In genomic region chr15:74179287-74179830, GRCm38 (mm10) we compare ENCODE assay signal across 14 mouse cellular contexts.
DNase-seq lines count a peak whose midpoint lies in the region; ATAC-seq lines count a peak whose summit lies in the region.
"Had no signal": no experiment of that assay in that cellular context is flagged by ENCODE, and none has a peak within 500 bp of the region (broad histone marks: within the 10 kb centered on the region; RNA-seq: fewer than 3 reads in every experiment).

No protein-coding gene starts in this region.

- H3K9ac ChIP-seq in midbrain, embryonic 14.5 days (replicated peaks; ENCODE audit: low read length): no peak overlapping the region; the same call in 1 of the 2 replicates
- H3K9ac ChIP-seq in liver, embryonic 11.5 days (ENCODE audit: low read depth, low read length): no peak overlapping the region
- H3K9ac ChIP-seq: heart, embryonic 13.5 days; limb, embryonic 13.5 days; liver, postnatal 0 days had no signal

- peaks cover 37% of the 10 kb centered on the region for H3K4me1 ChIP-seq in midbrain, embryonic 14.5 days (ENCODE audit: control insufficient read depth, insufficient read depth, low read length)
- no peaks in the 10 kb centered on the region for H3K4me1 ChIP-seq in liver, embryonic 11.5 days (replicated peaks; ENCODE audit: control insufficient read depth, insufficient read depth, low read length)
- H3K4me1 ChIP-seq: heart, embryonic 13.5 days; limb, embryonic 13.5 days had no signal

- WGBS in midbrain, embryonic 14.5 days: 16% methylated on average over 8 of the region's 8 CpGs
- WGBS in liver, embryonic 11.5 days: 37% methylated on average over 8 of the region's 8 CpGs

- ATAC-seq in frontal cortex, adult (ENCODE audit: low TSS enrichment): peak; percentile 29; the same call in 1 of the 2 replicates
- 0 out of 2 replicates have a peak, but pooled peaks have one; percentile 30 for ATAC-seq in granulocyte monocyte progenitor cell, adult 5-6 weeks (replicated peaks; ENCODE audit: poor library complexity, severe bottlenecking)
- ATAC-seq in midbrain, embryonic 14.5 days (ENCODE audit: low FRiP score, low TSS enrichment): no peak
- ATAC-seq in liver, embryonic 11.5 days (replicated peaks; ENCODE audit: low FRiP score): no peak
- ATAC-seq: intestine, postnatal 0 days; liver, postnatal 0 days had no signal

- peak overlapping the region; percentile 56 for H3K27ac ChIP-seq in midbrain, embryonic 14.5 days (replicated peaks; ENCODE audit: low read depth, low read length)
- no peak overlapping the region for H3K27ac ChIP-seq in liver, embryonic 11.5 days (ENCODE audit: low read depth, low read length)
- H3K27ac ChIP-seq: heart, embryonic 13.5 days; limb, embryonic 13.5 days had no signal

- H3K27me3 ChIP-seq in midbrain, embryonic 14.5 days (ENCODE audit: control insufficient read depth, insufficient read depth, low read length): no peaks in the 10 kb centered on the region
- H3K27me3 ChIP-seq in liver, embryonic 11.5 days (replicated peaks; ENCODE audit: control insufficient read depth, insufficient read depth, low read length): no peaks in the 10 kb centered on the region

- no peak overlapping the region for H3K4me2 ChIP-seq in midbrain, embryonic 14.5 days (ENCODE audit: low read length)
- no peak overlapping the region for H3K4me2 ChIP-seq in liver, embryonic 11.5 days
- H3K4me2 ChIP-seq: heart, embryonic 13.5 days; limb, embryonic 13.5 days had no signal

- H3K4me3 ChIP-seq in midbrain, embryonic 14.5 days (replicated peaks; ENCODE audit: low read depth, low read length): no peak overlapping the region
- H3K4me3 ChIP-seq in liver, embryonic 11.5 days (ENCODE audit: low read depth, low read length): no peak overlapping the region
- H3K4me3 ChIP-seq: heart, embryonic 13.5 days; limb, embryonic 13.5 days had no signal

- no peak for DNase-seq in frontal cortex, adult 2 months (ENCODE audit: extremely low spot score in 1 of 2, low spot score in 1 of 2)
- peak; percentile 65 for DNase-seq in Muller cell, postnatal 12 days (ENCODE audit: inconsistent ontology term)
- peak; percentile 77 for DNase-seq in midbrain, embryonic 14.5 days
- no peak for DNase-seq in urinary bladder, postnatal 36 days (ENCODE audit: low spot score in 2 of 2)
- no peak for DNase-seq in liver, embryonic 11.5 days (ENCODE audit: low spot score)
- DNase-seq in adipocyte (ENCODE audit: low spot score): no peak
- DNase-seq: kidney, postnatal 10 days; lung, postnatal 14 days had no signal

- H3K36me3 ChIP-seq in midbrain, embryonic 14.5 days (ENCODE audit: control insufficient read depth, insufficient read depth, low read length): no peaks in the 10 kb centered on the region
- H3K36me3 ChIP-seq in liver, embryonic 11.5 days (ENCODE audit: control insufficient read depth, insufficient read depth, low read length): no peaks in the 10 kb centered on the region
- H3K36me3 ChIP-seq: heart, embryonic 13.5 days; limb, embryonic 13.5 days had no signal

- no peaks in the 10 kb centered on the region for H3K9me3 ChIP-seq in midbrain, embryonic 14.5 days (ENCODE audit: control insufficient read depth, low read length)
- H3K9me3 ChIP-seq in liver, embryonic 11.5 days (ENCODE audit: control insufficient read depth, low read length): no peaks in the 10 kb centered on the region
- H3K9me3 ChIP-seq: heart, embryonic 13.5 days; limb, embryonic 13.5 days had no signal

Comparison
In these comparisons a context has a peak if more than half of its experiments do, and no peak if none do; other contexts are left out.
1. ATAC-seq: peak in frontal cortex, adult (single experiment) and granulocyte monocyte progenitor cell, adult 5-6 weeks (single experiment); none in midbrain, embryonic 14.5 days (single experiment) and liver, embryonic 11.5 days (single experiment).
2. DNase-seq: peak in Muller cell, postnatal 12 days (single experiment) and midbrain, embryonic 14.5 days (single experiment); none in frontal cortex, adult 2 months (0 of 2), urinary bladder, postnatal 36 days (0 of 2), liver, embryonic 11.5 days (single experiment) and adipocyte (single experiment).